Mouse (Mus musculus): Measurements from ENCODE around the gene Gna15. TPM values are rescaled to one million over a fixed set of nuclear protein-coding genes. Genes with fewer than 3 reads are reported as not detected.

Gna15 gene
- total RNA-seq, 2 experiments from 2014 or later = 0.73 to 0.78 TPM

- no peak for DNase-seq
- intact Hi-C loops (cut with DNase I) = no loop called here
Measured at GRCm38 (mm10) chr10:81457624-81458023, 66.4 kb downstream of the Gna15 start.

DNA sequence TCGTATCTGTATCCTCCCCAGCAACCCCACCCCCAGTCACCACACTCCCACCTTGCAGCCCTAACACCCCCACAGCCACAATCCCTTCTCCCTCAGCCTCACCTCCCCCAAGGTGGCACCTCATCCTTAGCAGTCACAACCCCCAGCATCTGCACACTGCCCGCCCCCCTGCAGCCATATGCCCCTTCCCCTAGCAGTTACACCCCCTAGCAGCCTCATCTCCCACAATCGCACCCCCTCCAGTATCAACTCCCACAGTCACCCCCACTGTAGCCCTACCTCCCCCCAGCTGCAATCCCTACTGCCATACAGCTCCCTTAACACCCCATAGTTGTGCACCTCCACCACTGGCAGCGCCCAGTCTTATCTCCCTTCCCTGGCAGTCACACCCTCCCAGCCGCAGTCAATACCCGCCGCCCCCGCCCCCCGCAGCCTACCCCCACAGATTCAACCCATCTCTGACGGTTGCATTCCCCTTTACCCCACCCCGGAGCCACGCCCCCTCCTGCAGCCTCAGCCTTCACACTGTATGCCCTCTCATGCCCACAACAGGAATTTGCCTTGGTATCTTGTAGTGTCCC is 67.0 kb downstream of the Gna15 start:
- intact Hi-C loops (cut with DNase I) = no loop called here
- no peak for DNase-seq

- DNase-seq = no peak
- intact Hi-C loops (cut with DNase I) = no loop called here
Measured at GRCm38 (mm10) chr10:81455181-81455895, 68.7 kb downstream of the Gna15 start, which contains the start of gene Nfic. Gene Nfic, minus strand, starts transcription at chr10:81455635.

GRCm38 (mm10) chr10:81454106-81454505 is 69.9 kb downstream of the Gna15 start:
- DNase-seq = no peak
- intact Hi-C loops (cut with DNase I) = no loop called here

GRCm38 (mm10) chr10:81452947-81453288 is 71.1 kb downstream of the Gna15 start:
- no peak for DNase-seq
- intact Hi-C loops (cut with DNase I) = no loop called here

Small RNA genes within 50 kb of the gene (microRNA-seq; reads per million reads assigned to microRNA genes)
- gene Gm25595 (ENCODE audit: borderline number of aligned reads in 2 of 2) = 0 reads per million in 2 experiments

Other genes starting within 250 kb of the Gna15 start
- under 1 TPM in 1 of 2 experiments, not detected in 1; 0.19 TPM for gene Tjp3, start 232.6 kb downstream of the Gna15 start, total RNA-seq (2021)
- 10 to 100 TPM; 31.5 to 33.3 TPM for gene Pip5k1c, start 231.3 kb downstream of the Gna15 start, total RNA-seq (2021)
- gene Cactin, start 203.1 kb downstream of the Gna15 start, total RNA-seq (2021) = 10 to 100 TPM; 13.2 to 17.4 TPM
- gene Tbxa2r, start 195.5 kb downstream of the Gna15 start, total RNA-seq (2021) = 1 to 10 TPM; 5.0 to 5.4 TPM
- gene Gipc3, start 181.0 kb downstream of the Gna15 start, total RNA-seq (2021) = 1 to 10 TPM; 5.9 TPM
- 10 to 100 TPM; 60.4 to 67.1 TPM for gene Hmg20b, start 173.7 kb downstream of the Gna15 start, total RNA-seq (2021)
- gene Mfsd12, start 166.7 kb downstream of the Gna15 start, total RNA-seq (2021) = 10 to 100 TPM; 11.7 to 12.5 TPM
- gene 4930404N11Rik, start 158.4 kb downstream of the Gna15 start, total RNA-seq (2021) = under 1 TPM; 0.31 to 0.81 TPM
- 10 to 100 TPM; 27.8 to 29.4 TPM for gene Fzr1, start 145.7 kb downstream of the Gna15 start, total RNA-seq (2021)
- 10 to 100 TPM; 50.3 to 52.2 TPM for gene Dohh, start 139.8 kb downstream of the Gna15 start, total RNA-seq (2021)
- 1 to 10 TPM; 1.1 to 2.0 TPM for gene Gm48551, start 139.8 kb downstream of the Gna15 start, total RNA-seq (2021)
- gene Gm48552, start 135.2 kb downstream of the Gna15 start, total RNA-seq (2021) = under 1 TPM in 1 of 2 experiments, not detected in 1; 0.62 TPM
- 1 to 10 TPM; 2.2 to 2.4 TPM for gene Smim24, start 131.2 kb downstream of the Gna15 start, total RNA-seq (2021)
- gene Nfic, start 68.6 kb downstream of the Gna15 start, total RNA-seq (2021) = 100 to 1,000 TPM; 115 to 133 TPM
- gene Celf5, start 41.5 kb downstream of the Gna15 start, total RNA-seq (2021) = under 1 TPM in 1 of 2 experiments, not detected in 1; 0.24 TPM
- 10 to 100 TPM; 61.9 to 63.9 TPM for gene Ncln, start 27.8 kb downstream of the Gna15 start, total RNA-seq (2021)
- 1 to 10 TPM in 1 of 2 experiments, under 1 TPM in 1; 0.61 to 1.3 TPM for gene S1pr4, start 24.1 kb downstream of the Gna15 start, total RNA-seq (2021)
- 10 to 100 TPM; 50.7 to 51.7 TPM for gene Gna11, start 21.0 kb upstream of the Gna15 start, total RNA-seq (2021)
- gene Aes, start 35.3 kb upstream of the Gna15 start, total RNA-seq (2021) = 1,000 to 10,000 TPM in 1 of 2 experiments, 100 to 1,000 TPM in 1; 977 to 1,076 TPM
- gene Tle2, start 50.3 kb upstream of the Gna15 start, total RNA-seq (2021) = 10 to 100 TPM in 1 of 2 experiments, 1 to 10 TPM in 1; 7.5 to 11.5 TPM
- gene Tle6, start 76.8 kb upstream of the Gna15 start, total RNA-seq (2021) = 1 to 10 TPM; 7.5 to 8.5 TPM
- 1 to 10 TPM; 2.6 to 2.7 TPM for gene BC025920, start 82.0 kb upstream of the Gna15 start, total RNA-seq (2021)
- gene Sirt6, start 103.6 kb upstream of the Gna15 start, total RNA-seq (2021) = 1 to 10 TPM; 6.5 to 7.2 TPM
- 10 to 100 TPM in 1 of 2 experiments, 1 to 10 TPM in 1; 8.0 to 11.7 TPM for gene Ankrd24, start 104.3 kb upstream of the Gna15 start, total RNA-seq (2021)
- gene Gm10778, start 124.8 kb upstream of the Gna15 start, total RNA-seq (2021) = 1 to 10 TPM; 1.7 to 2.5 TPM
- gene Zfp433, start 180.6 kb upstream of the Gna15 start, total RNA-seq (2021) = 1 to 10 TPM; 3.4 to 3.7 TPM
- 1 to 10 TPM; 1.5 to 1.8 TPM for gene Gm3055, start 246.9 kb upstream of the Gna15 start, total RNA-seq (2021)

Measured in heart, postnatal 36 days (tissue).